Mouse (Mus musculus) liver, postnatal 0 days (tissue): ENCODE data around the gene Cd63.

Experiments
- CTCF ChIP-seq: sonication (generic); IDR thresholded peaks from 2 replicates; pipeline ENCODE4 v1.5.1; 2016; ENCODE audit warnings: antibody characterized with exemption, low read depth
- EP300 ChIP-seq: IDR thresholded peaks from 2 replicates; pipeline ENCODE4 v1.6.1; 2016; ENCODE audit warnings: antibody characterized with exemption, low read depth, mild to moderate bottlenecking

DNA sequence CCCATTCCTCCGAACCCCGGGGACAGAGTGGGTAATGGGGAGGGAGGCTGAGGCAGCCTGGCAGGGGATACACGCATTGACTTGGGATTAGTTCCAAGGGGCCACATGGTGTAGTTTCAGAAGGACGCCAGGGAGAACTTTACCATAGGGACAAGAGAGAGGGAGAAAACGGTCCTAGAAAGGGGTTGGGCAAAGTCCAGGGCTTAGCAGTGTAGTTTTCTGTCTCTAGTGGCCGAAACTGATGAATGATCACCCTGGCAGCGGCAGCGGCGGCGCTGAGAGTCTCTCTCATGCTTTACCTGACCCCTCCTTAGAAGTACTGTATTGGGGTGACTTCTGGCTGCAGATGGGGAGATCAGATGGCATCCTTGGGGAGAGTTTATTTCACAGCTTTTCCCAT, 57.6 kb downstream of the Cd63 start:
- no peak for TF ChIP-seq CTCF
- TF ChIP-seq EP300, result no peak
